Mouse (Mus musculus) kidney, postnatal 25 days (tissue): ENCODE measurements at regions not wholly inside any gene's neighbourhood (a gene's known extent, or its start where the extent isn't known, plus 50 kb on each side); places are given as distances from the start of the nearest gene placed in this dataset.

Source experiments
- DNase-seq, 2 experiments: peaks; one replicate each; pipeline ENCODE4 v3.0.0; 2021; ENCODE audit warnings: mixed read lengths in 2 of 2

- DNase-seq: no peak
These were observed 108.1 kb downstream of the Gm10184 start for GRCm38 (mm10) chr17:89802148-89802547.

- no peak for DNase-seq
These were observed 132.7 kb downstream of the Gm10184 start for GRCm38 (mm10) chr17:89777570-89777969.

- DNase-seq: no peak
These were observed 143.9 kb downstream of the Gm10184 start for GRCm38 (mm10) chr17:89766229-89766875.

- no peak for DNase-seq
These were observed 172.8 kb downstream of the Gm10184 start for GRCm38 (mm10) chr17:89737418-89737817.

- peak in 1 of 2 experiments; percentile 3 for DNase-seq
These were observed 184.7 kb downstream of the Gm10184 start for GRCm38 (mm10) chr17:89725534-89725933.

GRCm38 (mm10) chr17:89681798-89682197, 228.5 kb downstream of the Gm10184 start:
- DNase-seq: no peak

GRCm38 (mm10) chr17:89658326-89658725, 251.9 kb downstream of the Gm10184 start:
- no peak for DNase-seq

DNA sequence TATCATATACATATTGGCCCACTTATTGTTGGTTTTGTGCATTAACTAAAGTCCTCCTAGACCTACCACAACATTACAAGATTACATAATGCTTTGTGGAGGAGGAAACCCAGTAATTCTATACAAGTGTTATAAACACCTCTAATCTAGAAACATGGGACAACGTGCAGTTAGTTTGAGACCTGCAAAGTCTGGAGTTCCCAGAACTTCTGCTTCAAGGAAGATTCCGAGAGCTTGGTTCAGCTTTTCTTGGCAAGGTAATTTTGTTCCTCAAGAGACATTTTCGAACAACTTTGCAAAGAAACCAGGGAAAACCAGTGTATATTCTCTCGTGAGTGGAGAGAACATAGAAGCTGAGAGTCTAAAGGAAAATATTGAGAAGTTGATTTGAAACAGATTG, 254.0 kb downstream of the Gm10184 start:
- DNase-seq: no peak

GRCm38 (mm10) chr17:89654089-89654813, 256.0 kb downstream of the Gm10184 start:
- DNase-seq: peak in 1 of 2 experiments; percentile 50

DNA sequence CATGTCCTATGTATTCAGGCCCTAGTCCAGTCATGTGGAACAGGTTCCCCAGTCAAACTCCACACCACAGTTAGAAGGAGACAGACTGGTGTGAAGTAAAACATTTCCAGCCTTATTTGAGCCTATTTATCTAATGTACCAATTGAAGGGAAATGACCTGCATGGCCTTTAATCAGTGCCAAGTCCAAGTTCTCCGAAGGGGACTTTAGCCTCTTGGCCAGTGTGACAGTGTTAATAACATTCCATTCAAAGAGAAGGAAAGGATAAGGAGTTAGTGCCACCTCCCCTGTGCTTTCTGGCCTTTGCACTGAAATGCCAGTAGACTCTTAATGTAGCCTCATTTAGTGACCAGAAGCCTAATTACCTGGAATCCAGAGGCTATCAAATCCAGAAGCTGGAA, 264.2 kb downstream of the Gm10184 start:
- DNase-seq: peak; percentile 21 to 33
